Mouse (Mus musculus) cortical plate, adult 2 months (tissue): ENCODE results near the gene Slc31a2.

ENCODE experiments used
- CTCF ChIP-seq: fragments of 200-500 bp; IDR thresholded peaks from 2 replicates; pipeline ENCODE4 v1.5.1; 2011; ENCODE audit warnings: mild to moderate bottlenecking, control low read depth, low read length; ENCODE audit not compliant: insufficient read depth; ENCODE audit errors: extremely low read depth
- POLR2A ChIP-seq: fragments of 200-500 bp; IDR thresholded peaks from 2 replicates; pipeline ENCODE4 v1.6.1; 2011; ENCODE audit warnings: mild to moderate bottlenecking, low read length, control low read depth; ENCODE audit not compliant: insufficient read depth; ENCODE audit errors: extremely low read depth

DNA sequence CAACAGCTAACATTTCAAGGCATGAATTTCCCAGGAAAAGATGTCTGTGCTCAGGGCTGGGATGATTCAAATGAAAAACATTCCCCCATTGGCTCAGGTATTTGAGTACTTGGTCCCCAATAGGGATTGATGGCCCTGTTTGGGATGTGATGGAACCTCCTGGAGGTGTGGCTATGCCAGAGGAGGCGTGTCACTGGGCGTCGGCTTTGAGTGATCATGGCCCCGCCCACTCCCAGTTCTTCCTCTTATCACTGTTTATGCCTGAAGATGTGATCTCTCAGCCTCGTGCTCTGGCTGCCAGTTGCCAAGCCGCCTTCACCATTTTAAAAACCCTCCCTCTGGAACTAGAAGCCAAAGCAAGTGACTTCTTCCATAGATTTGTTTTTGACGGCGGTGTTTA, 7.8 kb upstream of the Slc31a2 start:
- TF ChIP-seq CTCF (no peak), POLR2A (no peak)
